Mouse (Mus musculus): ENCODE data around the gene Olfr1461. TPM values are rescaled to one million over a fixed set of nuclear protein-coding genes. Genes with fewer than 3 reads are reported as not detected.

Olfr1461 gene
- total RNA-seq (2015; ENCODE audit: low replicate concordance) (not detected in 2 replicates), total RNA-seq (2017; ENCODE audit: low replicate concordance) (0.28 TPM in 1 of 2 replicates, not detected in the other)

DNA sequence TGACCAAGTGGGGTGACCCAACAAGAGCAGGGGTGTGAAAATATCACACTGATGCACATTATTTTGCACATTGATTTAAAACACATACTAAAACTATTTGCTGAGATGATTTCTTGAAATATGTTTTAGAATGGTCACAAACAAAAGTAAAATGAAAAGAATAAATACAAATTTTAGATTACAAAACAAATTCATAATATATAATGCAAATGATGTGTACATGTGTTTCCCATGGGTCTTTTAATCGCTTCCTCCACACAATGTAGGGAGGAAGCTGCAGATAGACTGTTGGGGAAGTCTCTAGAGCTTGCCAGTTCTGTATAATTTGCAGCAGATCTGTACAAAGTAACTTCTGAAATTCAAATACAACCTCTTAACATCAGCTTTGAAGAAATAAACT is at the start of gene Olfr1461:
Olfr1461 (plus strand) TSS at position 301 of the 400 bp plus-strand sequence.
- ATAC-seq (replicated peaks; ENCODE audit: low FRiP score, poor library complexity, severe bottlenecking), result no peak

DNA sequence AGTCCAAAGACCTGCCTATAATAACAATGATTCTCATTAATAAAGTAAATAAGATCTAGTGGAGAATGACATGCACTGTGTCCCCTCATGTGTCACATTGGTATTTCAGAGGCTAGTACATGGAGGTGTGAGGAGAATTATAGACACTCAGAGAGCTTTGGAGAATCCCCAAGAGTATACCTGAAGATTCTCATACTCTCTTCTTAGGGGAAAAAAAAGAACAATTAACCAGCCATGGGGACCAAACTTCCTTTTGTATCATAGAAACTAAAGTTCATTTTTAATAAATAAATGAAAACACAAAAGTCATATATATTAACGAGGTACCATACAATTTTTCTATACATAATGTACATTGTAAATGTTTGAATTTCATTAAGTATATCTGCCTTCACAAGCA is 13.4 kb upstream of the Olfr1461 start, which contains the start of gene Olfr1459:
Olfr1459 (minus strand) TSS at position 101 of the 400 bp plus-strand sequence.
- no peak for ATAC-seq (replicated peaks; ENCODE audit: low FRiP score, poor library complexity, severe bottlenecking)

DNA sequence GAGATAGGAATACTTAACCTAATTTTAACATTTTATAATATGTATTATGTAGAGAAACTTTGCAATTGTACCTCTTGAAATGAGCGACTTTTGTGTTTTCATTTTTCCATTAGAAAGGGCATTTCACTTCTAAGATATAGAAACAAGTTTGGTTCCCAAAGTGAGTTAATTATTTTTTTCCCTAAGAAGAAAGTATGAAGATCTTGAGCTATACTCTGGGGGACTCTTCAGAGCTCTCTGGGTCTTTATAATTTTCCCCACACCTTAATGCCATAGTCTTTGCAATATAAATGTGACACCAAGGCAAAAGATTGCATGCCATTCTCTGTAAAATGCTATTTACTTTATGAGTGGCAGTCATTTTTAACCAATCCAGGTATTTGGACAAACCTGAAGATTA is 22.6 kb downstream of the Olfr1461 start, which contains the start of gene Olfr1462:
Olfr1462 (plus strand) TSS at position 301 of the 400 bp plus-strand sequence.
- ATAC-seq (replicated peaks; ENCODE audit: low FRiP score, poor library complexity, severe bottlenecking), result no peak

Other genes with a start within 250 kb of the Olfr1461 start
- gene Olfr1448, start 238.6 kb upstream of the Olfr1461 start, total RNA-seq (2015; ENCODE audit: low replicate concordance), result not detected in 2 replicates
- 0.42 TPM in 1 of 2 replicates, not detected in the other for gene Olfr1448, start 238.6 kb upstream of the Olfr1461 start, total RNA-seq (2017; ENCODE audit: low replicate concordance)
- gene Olfr1449, start 232.2 kb upstream of the Olfr1461 start, total RNA-seq (2015; ENCODE audit: low replicate concordance), result not detected in 2 replicates
- gene Olfr1449, start 232.2 kb upstream of the Olfr1461 start, total RNA-seq (2017; ENCODE audit: low replicate concordance), result not detected in 2 replicates
- not detected in 2 replicates for gene Olfr1450, start 212.7 kb upstream of the Olfr1461 start, total RNA-seq (2015; ENCODE audit: low replicate concordance)
- gene Olfr1450, start 212.7 kb upstream of the Olfr1461 start, total RNA-seq (2017; ENCODE audit: low replicate concordance), result not detected in 2 replicates
- gene Olfr1451, start 168.0 kb upstream of the Olfr1461 start, total RNA-seq (2015; ENCODE audit: low replicate concordance), result not detected in 2 replicates
- gene Olfr1451, start 168.0 kb upstream of the Olfr1461 start, total RNA-seq (2017; ENCODE audit: low replicate concordance), result not detected in 2 replicates
- not detected in 2 replicates for gene Olfr1453, start 134.7 kb upstream of the Olfr1461 start, total RNA-seq (2015; ENCODE audit: low replicate concordance)
- 0.98 TPM in 1 of 2 replicates, not detected in the other for gene Olfr1453, start 134.7 kb upstream of the Olfr1461 start, total RNA-seq (2017; ENCODE audit: low replicate concordance)
- not detected in 2 replicates for gene Olfr1454, start 102.4 kb upstream of the Olfr1461 start, total RNA-seq (2015; ENCODE audit: low replicate concordance)
- not detected in 2 replicates for gene Olfr1454, start 102.4 kb upstream of the Olfr1461 start, total RNA-seq (2017; ENCODE audit: low replicate concordance)
- gene Olfr1457, start 65.1 kb upstream of the Olfr1461 start, total RNA-seq (2015; ENCODE audit: low replicate concordance), result not detected in 2 replicates
- not detected in 2 replicates for gene Olfr1457, start 65.1 kb upstream of the Olfr1461 start, total RNA-seq (2017; ENCODE audit: low replicate concordance)
- gene Olfr1458, start 56.2 kb upstream of the Olfr1461 start, total RNA-seq (2015; ENCODE audit: low replicate concordance), result not detected in 2 replicates
- gene Olfr1458, start 56.2 kb upstream of the Olfr1461 start, total RNA-seq (2017; ENCODE audit: low replicate concordance), result not detected in 2 replicates
- gene Olfr1459, start 13.5 kb upstream of the Olfr1461 start, total RNA-seq (2015; ENCODE audit: low replicate concordance), result not detected in 2 replicates
- gene Olfr1459, start 13.5 kb upstream of the Olfr1461 start, total RNA-seq (2017; ENCODE audit: low replicate concordance), result 0.56 TPM in 1 of 2 replicates, not detected in the other
- not detected in 2 replicates for gene Olfr1462, start 22.7 kb downstream of the Olfr1461 start, total RNA-seq (2015; ENCODE audit: low replicate concordance)
- not detected in 2 replicates for gene Olfr1462, start 22.7 kb downstream of the Olfr1461 start, total RNA-seq (2017; ENCODE audit: low replicate concordance)
- not detected in 2 replicates for gene Olfr1463, start 68.3 kb downstream of the Olfr1461 start, total RNA-seq (2015; ENCODE audit: low replicate concordance)
- not detected in 2 replicates for gene Olfr1463, start 68.3 kb downstream of the Olfr1461 start, total RNA-seq (2017; ENCODE audit: low replicate concordance)
- gene Olfr1465, start 152.5 kb downstream of the Olfr1461 start, total RNA-seq (2015; ENCODE audit: low replicate concordance), result not detected in 2 replicates
- gene Olfr1465, start 152.5 kb downstream of the Olfr1461 start, total RNA-seq (2017; ENCODE audit: low replicate concordance), result 0.70 TPM in 1 of 2 replicates, not detected in the other
- not detected in 2 replicates for gene Olfr1466, start 175.9 kb downstream of the Olfr1461 start, total RNA-seq (2015; ENCODE audit: low replicate concordance)
- not detected in 2 replicates for gene Olfr1466, start 175.9 kb downstream of the Olfr1461 start, total RNA-seq (2017; ENCODE audit: low replicate concordance)
- gene Olfr1467, start 199.2 kb downstream of the Olfr1461 start, total RNA-seq (2015; ENCODE audit: low replicate concordance), result not detected in 2 replicates
- not detected in 2 replicates for gene Olfr1467, start 199.2 kb downstream of the Olfr1461 start, total RNA-seq (2017; ENCODE audit: low replicate concordance)
- not detected in 2 replicates for gene Olfr1469, start 244.8 kb downstream of the Olfr1461 start, total RNA-seq (2015; ENCODE audit: low replicate concordance)
- not detected in 2 replicates for gene Olfr1469, start 244.8 kb downstream of the Olfr1461 start, total RNA-seq (2017; ENCODE audit: low replicate concordance)